Mouse (Mus musculus): ENCODE data around the gene Gipc3.

DNA sequence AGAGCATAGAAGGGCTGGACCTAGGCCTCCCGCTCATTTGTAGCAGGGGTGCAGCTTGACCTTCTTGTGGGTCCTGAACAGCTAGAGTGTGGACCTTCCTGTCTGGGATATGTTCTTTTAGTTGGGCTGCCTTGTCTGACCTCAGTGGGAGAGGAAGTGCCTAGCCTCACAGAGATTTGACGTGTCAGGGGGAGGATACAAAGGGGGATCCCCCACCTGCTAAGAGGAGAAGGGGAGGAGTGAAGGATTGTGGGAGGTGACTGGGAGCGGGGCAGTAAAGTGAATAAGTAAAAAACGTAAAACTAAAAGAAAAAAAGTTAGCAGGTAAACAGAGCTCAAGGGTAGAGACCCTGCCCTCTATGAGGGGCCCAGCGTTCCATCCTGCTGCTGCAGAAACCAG lies 33.5 kb downstream of the Gipc3 start:
- TF ChIP-seq MAX (IDR thresholded peaks at IDR 0.05) (no peak), CTCF (IDR thresholded peaks at IDR 0.05; ENCODE audit: control insufficient read depth, insufficient read depth, insufficient read length) (no peak), MYOD1 (IDR thresholded peaks at IDR 0.05; ENCODE audit: control insufficient read depth, insufficient read length, low read depth) (no peak), MYOG (IDR thresholded peaks at IDR 0.05; ENCODE audit: control insufficient read depth, extremely low read depth, insufficient read length) (no peak), FOSL1 (IDR thresholded peaks at IDR 0.05; ENCODE audit: insufficient read depth, low read length, poor library complexity, severe bottlenecking) (no peak)

Measured in C2C12 (cell line).